Mouse (Mus musculus): ENCODE results near the gene Mdm4. TPM values are rescaled to one million over a fixed set of nuclear protein-coding genes. Genes with fewer than 3 reads are reported as not detected.
A peak's percentile ranks its signal among the peaks of the same experiment; 100 is the strongest.

Mdm4 gene
- polyA plus RNA-seq, 2 experiments = 45.6 to 132 TPM

DNA sequence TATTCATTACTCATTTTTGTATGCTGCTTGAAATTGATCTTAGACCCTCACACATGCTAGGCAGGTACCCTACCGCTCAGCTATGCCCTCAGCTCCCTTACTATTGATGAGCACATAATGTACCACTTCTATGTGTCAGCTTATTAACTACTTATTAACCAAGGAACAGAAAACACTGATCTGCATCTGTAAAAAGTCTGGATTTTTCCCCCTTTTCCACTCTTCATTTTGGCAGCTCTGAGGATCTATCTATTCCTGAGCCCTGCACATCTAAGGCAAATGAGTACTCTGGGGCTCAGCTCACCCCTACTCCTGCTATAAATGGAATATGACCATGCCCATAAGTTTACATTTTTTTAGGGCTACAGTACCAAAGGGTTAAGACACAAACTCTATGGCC lies 16.2 kb downstream of the Mdm4 start:
- H3K9me3 ChIP-seq (ENCODE audit: control insufficient read depth, low read length) = no peaks in the 10 kb centered on the region
- no peaks in the 10 kb centered on the region for H3K4me1 ChIP-seq (ENCODE audit: control insufficient read depth, insufficient read depth, low read length)
- H3K4me2 ChIP-seq (replicated peaks; ENCODE audit: low read depth, low read length, severe bottlenecking) = no peak overlapping the region
- H3K36me3 ChIP-seq (ENCODE audit: control insufficient read depth, insufficient read depth, low read length) = peaks cover 72% of the 10 kb centered on the region
- ATAC-seq (ENCODE audit: low FRiP score, low read depth) (no peak), DNase-seq (ENCODE audit: low spot score) (no peak)
- H3K27me3 ChIP-seq (ENCODE audit: control insufficient read depth, insufficient read depth, low read length) = no peaks in the 10 kb centered on the region
- no peak overlapping the region for H3K27ac ChIP-seq (replicated peaks; ENCODE audit: low read depth, low read length)
- no peak overlapping the region for H3K9ac ChIP-seq (ENCODE audit: low read depth, low read length, severe bottlenecking)
- no peak overlapping the region for H3K4me3 ChIP-seq (replicated peaks; ENCODE audit: low read length)
- 94% methylated on average over 1 of the region's 1 CpGs for WGBS
- no peak for TF ChIP-seq POLR2A (IDR thresholded peaks at IDR 0.05; ENCODE audit: borderline replicate concordance, extremely low read depth, insufficient read depth, insufficient read length)

DNA sequence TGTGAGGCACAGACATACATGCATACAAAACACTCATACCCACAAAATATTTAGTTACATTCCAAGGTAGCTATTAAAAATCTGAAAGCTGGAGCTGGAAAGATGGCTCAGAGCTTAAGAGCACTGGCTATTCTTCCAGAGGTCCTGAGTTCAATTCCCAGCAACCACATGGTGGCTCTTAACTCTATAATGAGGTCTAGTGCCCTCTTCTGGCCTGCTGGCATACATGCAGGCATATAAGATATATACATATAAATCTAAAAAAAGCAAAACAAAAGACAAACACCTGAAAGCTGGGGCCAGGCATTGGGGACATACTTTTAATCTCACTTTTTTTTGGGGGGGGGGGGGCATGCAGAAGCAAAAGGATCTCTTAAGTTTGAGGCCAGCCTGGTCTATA lies 17.0 kb downstream of the Mdm4 start:
- H3K27me3 ChIP-seq (ENCODE audit: control insufficient read depth, insufficient read depth, low read length) = no peaks in the 10 kb centered on the region
- peaks cover 73% of the 10 kb centered on the region for H3K36me3 ChIP-seq (ENCODE audit: control insufficient read depth, insufficient read depth, low read length)
- H3K4me2 ChIP-seq (replicated peaks; ENCODE audit: low read depth, low read length, severe bottlenecking) = no peak overlapping the region
- no peak overlapping the region for H3K27ac ChIP-seq (replicated peaks; ENCODE audit: low read depth, low read length)
- peak; percentile 8 for DNase-seq (ENCODE audit: low spot score)
- no peak for TF ChIP-seq POLR2A (IDR thresholded peaks at IDR 0.05; ENCODE audit: borderline replicate concordance, extremely low read depth, insufficient read depth, insufficient read length)
- no peaks in the 10 kb centered on the region for H3K9me3 ChIP-seq (ENCODE audit: control insufficient read depth, low read length)
- H3K4me3 ChIP-seq (replicated peaks; ENCODE audit: low read length) = no peak overlapping the region
- no peaks in the 10 kb centered on the region for H3K4me1 ChIP-seq (ENCODE audit: control insufficient read depth, insufficient read depth, low read length)
- H3K9ac ChIP-seq (ENCODE audit: low read depth, low read length, severe bottlenecking) = no peak overlapping the region
- no peak for ATAC-seq (ENCODE audit: low FRiP score, low read depth)

DNA sequence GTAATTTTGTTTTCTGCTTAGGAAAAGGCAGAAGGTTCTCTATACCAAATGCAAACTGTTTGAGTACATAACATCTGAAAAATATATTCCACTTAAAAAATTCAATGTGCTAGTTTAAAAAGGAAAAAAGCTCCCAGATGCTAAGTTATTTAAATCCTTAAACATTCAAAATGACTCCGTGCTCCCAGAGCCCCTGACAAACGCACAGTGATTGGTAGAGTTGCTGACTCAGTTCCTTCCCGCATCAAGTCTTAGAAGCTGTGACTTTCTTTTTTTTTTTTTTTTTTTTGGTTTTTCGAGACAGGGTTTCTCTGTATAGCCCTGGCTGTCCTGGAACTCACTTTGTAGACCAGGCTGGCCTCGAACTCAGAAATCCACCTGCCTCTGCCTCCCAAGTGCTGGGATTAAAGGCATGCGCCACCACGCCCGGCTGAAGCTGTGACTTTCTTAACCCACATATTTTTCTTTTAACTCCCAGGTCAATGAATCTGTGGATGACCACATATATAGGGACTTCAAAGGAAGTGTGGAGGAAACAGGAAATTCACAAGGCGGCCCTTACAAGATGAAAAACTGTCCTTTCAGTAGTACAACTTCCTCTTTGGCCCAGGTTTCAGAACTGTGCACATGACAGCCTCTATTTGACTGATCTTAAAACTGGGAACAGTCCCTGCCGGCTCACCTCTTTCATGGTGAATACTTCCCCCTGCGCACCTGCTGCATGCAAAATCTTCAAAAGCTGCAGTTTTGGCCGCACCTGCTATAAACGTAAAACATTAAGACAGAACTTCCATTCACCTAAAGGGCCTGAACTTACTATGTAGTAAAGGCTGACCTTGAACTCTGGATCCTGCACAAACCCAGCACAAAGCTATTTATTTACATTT lies 18.2 kb downstream of the Mdm4 start:
- Histone ChIP-seq H3K4me3 (replicated peaks; ENCODE audit: low read length) (no peak overlapping the region), H3K9me3 (ENCODE audit: control insufficient read depth, low read length) (no peaks in the 10 kb centered on the region), H3K27me3 (ENCODE audit: control insufficient read depth, insufficient read depth, low read length) (no peaks in the 10 kb centered on the region), H3K36me3 (ENCODE audit: control insufficient read depth, insufficient read depth, low read length) (peaks cover 71% of the 10 kb centered on the region), H3K9ac (ENCODE audit: low read depth, low read length, severe bottlenecking) (no peak overlapping the region), H3K4me1 (ENCODE audit: control insufficient read depth, insufficient read depth, low read length) (no peaks in the 10 kb centered on the region), H3K27ac (replicated peaks; ENCODE audit: low read depth, low read length) (no peak overlapping the region), H3K4me2 (replicated peaks; ENCODE audit: low read depth, low read length, severe bottlenecking) (no peak overlapping the region)
- no peak for DNase-seq (ENCODE audit: low spot score)
- no peak for TF ChIP-seq POLR2A (IDR thresholded peaks at IDR 0.05; ENCODE audit: borderline replicate concordance, extremely low read depth, insufficient read depth, insufficient read length)
- no peak for ATAC-seq (ENCODE audit: low FRiP score, low read depth)
- 88% methylated on average over 11 of the region's 13 CpGs for WGBS

DNA sequence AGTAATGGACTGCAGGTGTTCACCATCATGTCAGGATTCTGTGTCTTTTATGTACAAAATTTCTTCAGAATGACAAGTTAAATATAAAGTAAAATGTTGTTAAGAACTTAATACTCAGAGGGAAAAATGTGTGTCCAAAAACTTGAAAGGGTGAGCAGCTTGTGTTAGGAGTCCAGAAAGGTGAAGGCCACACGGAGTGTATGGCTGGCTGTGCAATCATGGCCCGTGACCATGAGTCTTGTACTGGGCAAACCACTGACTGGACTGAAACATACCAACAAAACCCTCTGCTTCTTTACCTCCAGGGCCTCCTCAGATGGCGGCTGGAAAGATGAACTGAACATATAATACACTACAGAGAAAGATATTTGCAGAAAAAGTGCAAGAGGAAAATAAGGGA lies 23.8 kb downstream of the Mdm4 start:
- Histone ChIP-seq H3K27me3 (ENCODE audit: control insufficient read depth, insufficient read depth, low read length) (no peaks in the 10 kb centered on the region), H3K9me3 (ENCODE audit: control insufficient read depth, low read length) (no peaks in the 10 kb centered on the region), H3K27ac (replicated peaks; ENCODE audit: low read depth, low read length) (no peak overlapping the region), H3K4me3 (replicated peaks; ENCODE audit: low read length) (no peak overlapping the region), H3K36me3 (ENCODE audit: control insufficient read depth, insufficient read depth, low read length) (peaks cover 67% of the 10 kb centered on the region), H3K9ac (ENCODE audit: low read depth, low read length, severe bottlenecking) (no peak overlapping the region), H3K4me2 (replicated peaks; ENCODE audit: low read depth, low read length, severe bottlenecking) (no peak overlapping the region), H3K4me1 (ENCODE audit: control insufficient read depth, insufficient read depth, low read length) (no peaks in the 10 kb centered on the region)
- TF ChIP-seq POLR2A (IDR thresholded peaks at IDR 0.05; ENCODE audit: borderline replicate concordance, extremely low read depth, insufficient read depth, insufficient read length) = no peak
- 84% methylated on average over 3 of the region's 3 CpGs for WGBS
- DNase-seq (ENCODE audit: low spot score) (no peak), ATAC-seq (ENCODE audit: low FRiP score, low read depth) (no peak)

DNA sequence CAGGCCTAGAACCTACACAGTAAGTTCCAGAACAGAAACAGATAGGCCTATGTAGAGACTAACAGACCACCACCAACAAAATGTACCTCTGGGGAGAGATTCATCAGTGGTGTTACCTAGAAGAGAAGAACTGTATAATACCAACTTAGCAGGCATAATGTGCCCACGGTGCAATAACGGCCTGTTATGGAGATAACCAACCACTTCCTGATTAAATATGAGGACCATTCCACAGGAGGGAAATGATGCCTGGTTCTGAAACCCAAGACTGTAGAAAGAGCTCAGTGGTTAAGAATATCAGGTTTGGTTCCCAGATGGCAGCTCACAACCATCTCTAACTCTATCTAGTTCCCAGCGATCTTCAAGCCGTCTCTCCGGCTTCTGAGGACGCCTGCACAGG lies 30.0 kb downstream of the Mdm4 start:
- no peak for TF ChIP-seq POLR2A (IDR thresholded peaks at IDR 0.05; ENCODE audit: borderline replicate concordance, extremely low read depth, insufficient read depth, insufficient read length)
- 92% methylated on average over 6 of the region's 6 CpGs for WGBS
- no peak overlapping the region for H3K4me3 ChIP-seq (replicated peaks; ENCODE audit: low read length)
- peaks cover 89% of the 10 kb centered on the region for H3K36me3 ChIP-seq (ENCODE audit: control insufficient read depth, insufficient read depth, low read length)
- no peak overlapping the region for H3K9ac ChIP-seq (ENCODE audit: low read depth, low read length, severe bottlenecking)
- no peak overlapping the region for H3K4me2 ChIP-seq (replicated peaks; ENCODE audit: low read depth, low read length, severe bottlenecking)
- H3K27ac ChIP-seq (replicated peaks; ENCODE audit: low read depth, low read length) = no peak overlapping the region
- no peaks in the 10 kb centered on the region for H3K9me3 ChIP-seq (ENCODE audit: control insufficient read depth, low read length)
- no peaks in the 10 kb centered on the region for H3K4me1 ChIP-seq (ENCODE audit: control insufficient read depth, insufficient read depth, low read length)
- DNase-seq (ENCODE audit: low spot score) (no peak), ATAC-seq (ENCODE audit: low FRiP score, low read depth) (no peak)
- no peaks in the 10 kb centered on the region for H3K27me3 ChIP-seq (ENCODE audit: control insufficient read depth, insufficient read depth, low read length)
